Mouse (Mus musculus) forebrain, postnatal 0 days (tissue): ENCODE measurements around the gene Pepd. TPM values are rescaled to one million over a fixed set of nuclear protein-coding genes. Genes with fewer than 3 reads are reported as not detected.
"Not testable (repeated sequence)": the region's sequence is repeated elsewhere in the genome, so short reads cannot be mapped to it uniquely, and the experiment has no call there.

Experiments used
- ATAC-seq: fragments of 200-750 bp; cut with Nextera tagmentation; 2 replicates; pipeline ENCODE4 v1.8.0; 2017; ENCODE audit warnings: mild to moderate bottlenecking, moderate library complexity
- DNase-seq: peaks from one replicate; pipeline ENCODE4 v3.0.0-alpha.2; 2015
- H3K27ac ChIP-seq: fragments of 300-500 bp; sonication (generic); 2 replicates; pipeline ENCODE4 v1.5.1; 2014; ENCODE audit warnings: low read depth, mild to moderate bottlenecking, antibody characterized with exemption, low read length, moderate library complexity, mixed read lengths
- H3K27me3 ChIP-seq: fragments of 300-500 bp; sonication (generic); 2 replicates; pipeline ENCODE4 v1.6.1; 2014; ENCODE audit warnings: mild to moderate bottlenecking, low read length, mixed read lengths; ENCODE audit not compliant: insufficient read depth
- H3K36me3 ChIP-seq: fragments of 300-500 bp; sonication (generic); 2 replicates; pipeline ENCODE4 v1.6.1; 2014; ENCODE audit warnings: mild to moderate bottlenecking, moderate library complexity; ENCODE audit not compliant: insufficient read depth
- H3K4me1 ChIP-seq: fragments of 300-500 bp; sonication (generic); 2 replicates; pipeline ENCODE4 v1.6.1; 2014; ENCODE audit warnings: antibody characterized with exemption; ENCODE audit not compliant: insufficient read depth
- H3K4me2 ChIP-seq: fragments of 300-500 bp; sonication (generic); 2 replicates; pipeline ENCODE4 v1.6.1; 2014; ENCODE audit warnings: low read depth, mild to moderate bottlenecking, moderate library complexity
- H3K4me3 ChIP-seq: fragments of 300-500 bp; sonication (generic); 2 replicates; pipeline ENCODE4 v1.5.1; 2014; ENCODE audit warnings: low read depth, low read length, mixed read lengths
- H3K9ac ChIP-seq: fragments of 300-500 bp; sonication (generic); 2 replicates; pipeline ENCODE4 v1.6.1; 2014; ENCODE audit warnings: mild to moderate bottlenecking
- H3K9me3 ChIP-seq: fragments of 300-500 bp; sonication (generic); 2 replicates; pipeline ENCODE4 v1.6.1; 2016; ENCODE audit warnings: low read length
- CTCF ChIP-seq: sonication (generic); IDR thresholded peaks from 2 replicates; pipeline ENCODE4 v1.5.1; 2016; ENCODE audit warnings: antibody characterized with exemption, control low read depth, low read depth
- WGBS: fragments of 180-500 bp; shearing (Covaris S2); extraction: QIAGEN DNeasy Blood & Tissue Kit; methylation state at CpG from one replicate; pipeline ENCODE4 v1.1.7; 2014; 5-methylcytosine and 5-hydroxymethylcytosine counted together
- polyA plus RNA-seq: library from polyadenylated mRNA; unstranded; fragments of >200 nt; fragmentation: Nextera tagmentation; extraction: Ambion mirVana; gene quantifications from 2 replicates; pipeline ENCODE4 v1.2.1, GENCODE M21; 2015
- total RNA-seq: library from RNA; depleted of rRNA; stranded (reverse); fragments of >200 nt; gene quantifications from 2 replicates; pipeline ENCODE4 v1.2.3, GENCODE M21; 2014

The Pepd gene
- total and polyA plus RNA-seq, 2 experiments from 2014 or later: 41.2 to 60.4 TPM

- ATAC-seq: no peak
- Histone ChIP-seq H3K4me1 (no peaks in the 10 kb centered on the region), H3K4me3 (no peak overlapping the region), H3K9ac (no peak overlapping the region), H3K27ac (no peak overlapping the region), H3K4me2 (no peak overlapping the region), H3K27me3 (no peaks in the 10 kb centered on the region), H3K9me3 (no peaks in the 10 kb centered on the region), H3K36me3 (no peaks in the 10 kb centered on the region; the same call in 1 of the 2 replicates)
- no peak for DNase-seq
- 90% methylated on average over 3 of the region's 3 CpGs for WGBS
- TF ChIP-seq CTCF: no peak
Measured at GRCm38 (mm10) chr7:34968749-34969433, 56.7 kb downstream of the Pepd start.

GRCm38 (mm10) chr7:34971826-34972225 is 59.6 kb downstream of the Pepd start:
- H3K36me3 ChIP-seq: no peaks in the 10 kb centered on the region; the same call in 1 of the 2 replicates
- H3K27ac ChIP-seq: no peak overlapping the region
- ATAC-seq (no peak), DNase-seq (no peak)
- no peak overlapping the region for H3K9ac ChIP-seq
- no peak overlapping the region for H3K4me2 ChIP-seq
- 77% methylated on average over 10 of the region's 10 CpGs for WGBS
- no peaks in the 10 kb centered on the region for H3K9me3 ChIP-seq
- H3K4me3 ChIP-seq: no peak overlapping the region
- TF ChIP-seq CTCF: no peak
- H3K27me3 ChIP-seq: no peaks in the 10 kb centered on the region
- H3K4me1 ChIP-seq: no peaks in the 10 kb centered on the region

GRCm38 (mm10) chr7:34972990-34973440 is 60.8 kb downstream of the Pepd start:
- ATAC-seq (no peak), DNase-seq (no peak)
- no peak overlapping the region for H3K4me3 ChIP-seq
- 46% methylated on average over 4 of the region's 4 CpGs for whole genome bisulfite sequencing
- no peaks in the 10 kb centered on the region for H3K27me3 ChIP-seq
- no peak overlapping the region for H3K27ac ChIP-seq
- H3K36me3 ChIP-seq: no peaks in the 10 kb centered on the region; the same call in 1 of the 2 replicates
- H3K4me2 ChIP-seq: no peak overlapping the region
- no peak for TF ChIP-seq CTCF
- H3K4me1 ChIP-seq: no peaks in the 10 kb centered on the region
- no peaks in the 10 kb centered on the region for H3K9me3 ChIP-seq
- no peak overlapping the region for H3K9ac ChIP-seq

- DNase-seq (no peak), ATAC-seq (no peak)
- no peaks in the 10 kb centered on the region; the same call in 1 of the 2 replicates for H3K36me3 ChIP-seq
- no peaks in the 10 kb centered on the region for H3K27me3 ChIP-seq
- no peak for TF ChIP-seq CTCF
- no peak overlapping the region for H3K4me2 ChIP-seq
- no peaks in the 10 kb centered on the region for H3K9me3 ChIP-seq
- no peak overlapping the region for H3K4me3 ChIP-seq
- no peak overlapping the region for H3K9ac ChIP-seq
- no peaks in the 10 kb centered on the region for H3K4me1 ChIP-seq
- WGBS: 77% methylated on average over 3 of the region's 3 CpGs
- no peak overlapping the region for H3K27ac ChIP-seq
Measured at GRCm38 (mm10) chr7:34973877-34974276, 61.7 kb downstream of the Pepd start.

- no peaks in the 10 kb centered on the region; the same call in 1 of the 2 replicates for H3K36me3 ChIP-seq
- DNase-seq (no peak), ATAC-seq (no peak)
- H3K9me3 ChIP-seq: no peaks in the 10 kb centered on the region
- H3K4me2 ChIP-seq: no peak overlapping the region
- no peak overlapping the region for H3K9ac ChIP-seq
- H3K27ac ChIP-seq: no peak overlapping the region
- no peak for TF ChIP-seq CTCF
- no peaks in the 10 kb centered on the region for H3K27me3 ChIP-seq
- no peaks in the 10 kb centered on the region for H3K4me1 ChIP-seq
- H3K4me3 ChIP-seq: no peak overlapping the region
- WGBS: 75% methylated on average over 12 of the region's 12 CpGs
Measured at GRCm38 (mm10) chr7:34975913-34976312, 63.7 kb downstream of the Pepd start.

GRCm38 (mm10) chr7:34977403-34977802 is 65.2 kb downstream of the Pepd start:
- no peak overlapping the region for H3K9ac ChIP-seq
- H3K36me3 ChIP-seq: no peaks in the 10 kb centered on the region
- H3K4me1 ChIP-seq: no peaks in the 10 kb centered on the region
- H3K4me2 ChIP-seq: no peak overlapping the region
- H3K9me3 ChIP-seq: no peaks in the 10 kb centered on the region
- H3K4me3 ChIP-seq: no peak overlapping the region
- no peak overlapping the region for H3K27ac ChIP-seq
- TF ChIP-seq CTCF: no peak
- WGBS: 93% methylated on average over 4 of the region's 4 CpGs
- H3K27me3 ChIP-seq: no peaks in the 10 kb centered on the region
- ATAC-seq: no peak
- DNase-seq: no peak

- no peak for DNase-seq
- Histone ChIP-seq H3K36me3 (no peaks in the 10 kb centered on the region), H3K27ac (no peak overlapping the region), H3K9me3 (no peaks in the 10 kb centered on the region), H3K4me1 (no peaks in the 10 kb centered on the region), H3K4me3 (no peak overlapping the region), H3K4me2 (no peak overlapping the region), H3K9ac (no peak overlapping the region), H3K27me3 (no peaks in the 10 kb centered on the region)
- WGBS: 95% methylated on average over 10 of the region's 10 CpGs
- ATAC-seq: no peak
- no peak for TF ChIP-seq CTCF
Measured at GRCm38 (mm10) chr7:34981803-34982202, 69.6 kb downstream of the Pepd start.

GRCm38 (mm10) chr7:34982372-34982771 is 70.2 kb downstream of the Pepd start:
- H3K27ac ChIP-seq, H3K36me3 ChIP-seq, H3K9me3 ChIP-seq, H3K4me2 ChIP-seq, H3K27me3 ChIP-seq, ATAC-seq, H3K4me3 ChIP-seq, H3K4me1 ChIP-seq, DNase-seq, H3K9ac ChIP-seq: not testable (repeated sequence)
- WGBS: 69% methylated on average over 2 of the region's 2 CpGs
